Mouse (Mus musculus) thymus, postnatal 36 days (tissue): Measurements from ENCODE around the gene Map3k4.
"Not testable (repeated sequence)": the region's sequence is repeated elsewhere in the genome, so short reads cannot be mapped to it uniquely, and the experiment has no call there.

Source experiments
- DNase-seq, 2 experiments: peaks; one replicate each; pipeline ENCODE4 v3.0.0; 2022; ENCODE audit warnings: mixed read lengths in 2 of 2

Gene Map3k4

GRCm38 (mm10) chr17:12304658-12305057 lies 13.9 kb downstream of the Map3k4 start:
- no peak for DNase-seq

DNA sequence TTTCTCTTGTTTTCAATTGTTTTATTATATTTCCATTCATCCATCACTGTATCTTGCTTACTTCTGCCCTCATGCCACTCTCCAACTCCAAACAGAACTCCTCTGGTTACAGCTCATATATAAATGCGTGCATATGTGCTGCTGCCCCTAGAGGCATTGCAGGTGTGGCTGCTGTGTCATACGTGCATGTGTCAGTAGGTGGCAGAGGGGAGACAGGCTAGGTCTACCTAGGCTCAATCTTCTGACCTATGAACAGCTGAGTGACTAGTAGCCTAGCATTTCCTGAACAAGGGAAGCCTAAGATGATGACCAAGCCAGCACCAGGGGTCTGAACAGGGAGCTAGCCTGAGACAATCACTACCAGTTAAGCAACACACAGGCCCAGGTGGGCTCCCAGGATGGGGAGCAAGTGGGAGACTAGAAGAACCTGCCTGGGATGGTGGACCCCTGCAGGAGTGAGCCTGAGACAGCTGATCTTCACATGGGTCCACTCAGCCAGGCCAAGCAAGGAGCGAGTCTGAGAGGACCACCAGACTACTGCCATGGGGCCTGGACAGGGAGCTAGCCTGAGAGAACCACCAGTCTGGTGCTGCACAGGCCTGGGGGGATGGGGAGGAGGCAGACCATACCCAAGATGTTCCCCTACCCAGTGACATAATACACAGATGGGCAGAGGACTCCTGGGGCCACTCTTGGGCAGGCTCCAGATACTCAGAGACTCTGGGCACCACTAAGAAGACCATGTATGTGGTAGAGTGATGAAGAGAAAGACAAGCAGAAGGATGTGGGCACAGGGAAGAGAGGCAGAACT lies 17.5 kb downstream of the Map3k4 start:
- DNase-seq = peak; percentile 79

- DNase-seq = no peak
Observed at GRCm38 (mm10) chr17:12300127-12300675, 18.4 kb downstream of the Map3k4 start.

DNA sequence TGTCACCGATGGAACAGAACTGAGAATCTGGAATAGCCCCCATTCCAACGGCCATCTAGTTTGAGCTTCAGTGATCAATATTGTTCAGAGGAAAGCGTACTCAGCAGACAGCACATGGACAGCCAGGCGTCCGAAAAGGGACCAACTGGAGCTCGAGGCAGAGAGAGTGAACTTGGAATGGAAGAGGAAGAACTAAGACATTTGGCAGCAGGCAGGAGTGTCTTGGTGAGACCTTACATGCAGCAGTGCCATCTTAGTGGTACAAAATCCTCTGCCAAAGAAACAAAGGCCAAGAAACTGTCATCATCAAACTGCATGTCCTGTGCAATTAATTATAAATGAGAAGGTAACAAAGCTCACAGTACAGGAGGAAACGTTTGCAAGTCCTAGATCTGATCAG lies 19.2 kb downstream of the Map3k4 start:
- DNase-seq = no peak

DNA sequence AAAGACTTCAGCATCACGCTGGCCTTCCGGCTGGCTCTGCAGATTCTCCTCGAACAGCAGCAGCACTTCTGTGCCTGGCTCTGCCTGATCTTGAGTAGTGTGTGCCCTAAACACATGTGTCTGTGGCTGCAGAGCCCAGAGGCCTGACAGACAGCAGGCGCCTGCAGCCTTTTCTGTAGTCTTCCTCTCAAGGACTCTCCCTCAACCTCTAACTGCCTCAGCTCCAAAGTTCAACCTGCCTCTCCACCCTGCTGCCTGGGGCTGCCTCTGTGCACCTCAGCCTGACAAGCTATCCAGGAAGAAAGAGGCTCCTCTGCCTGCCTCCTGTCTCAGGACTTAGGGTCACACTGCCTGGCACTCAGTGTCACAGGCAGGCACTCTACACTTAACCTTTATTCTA lies 20.6 kb downstream of the Map3k4 start:
- DNase-seq = no peak

DNA sequence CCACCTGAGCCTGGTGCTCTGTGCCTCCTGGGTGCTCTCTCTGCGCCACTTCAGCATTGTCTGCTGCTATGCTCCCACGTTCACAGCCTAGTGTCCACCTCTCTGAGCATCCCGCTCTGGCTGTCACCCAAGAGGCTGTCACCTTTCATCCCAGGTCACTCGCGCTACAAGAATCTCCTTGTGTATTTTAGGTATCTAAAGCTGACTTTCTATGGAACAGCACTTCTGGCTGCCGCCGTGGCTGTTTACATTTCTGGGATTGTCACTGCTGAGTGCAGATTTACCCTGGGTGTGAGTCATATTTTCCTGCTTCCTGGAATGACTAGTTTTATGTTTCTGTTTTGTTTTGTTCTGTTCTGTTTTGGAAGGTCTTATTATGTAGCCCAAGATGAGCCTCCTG lies 21.3 kb downstream of the Map3k4 start:
- no peak for DNase-seq

GRCm38 (mm10) chr17:12295926-12296325 lies 22.7 kb downstream of the Map3k4 start:
- DNase-seq = not testable (repeated sequence)

- DNase-seq = no peak
Observed at GRCm38 (mm10) chr17:12294424-12294823, 24.2 kb downstream of the Map3k4 start.

GRCm38 (mm10) chr17:12293571-12293970 lies 25.0 kb downstream of the Map3k4 start:
- DNase-seq = no peak

DNA sequence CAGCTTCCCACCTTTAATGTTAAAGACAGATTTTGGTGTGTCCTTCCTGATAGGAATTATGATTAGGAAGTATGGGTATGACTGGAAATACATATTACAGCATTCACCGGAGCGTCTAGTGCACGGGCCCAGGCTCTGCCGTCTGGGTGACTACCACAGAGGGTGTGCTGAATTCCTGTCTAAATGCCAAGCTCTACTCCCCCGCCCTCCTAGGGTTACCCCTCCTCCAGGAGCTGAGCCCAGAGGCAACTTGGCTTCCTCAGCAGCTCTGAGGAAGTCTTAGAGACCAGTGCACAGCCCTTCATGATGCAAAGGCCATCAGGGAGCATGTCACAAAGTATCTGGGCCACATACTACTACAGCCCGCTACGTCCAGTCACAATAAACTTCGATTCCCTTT lies 25.7 kb downstream of the Map3k4 start:
- DNase-seq = no peak

- DNase-seq = no peak
Observed at GRCm38 (mm10) chr17:12292356-12292755, 26.2 kb downstream of the Map3k4 start.

- no peak for DNase-seq
Observed at GRCm38 (mm10) chr17:12291151-12291550, 27.4 kb downstream of the Map3k4 start.

- DNase-seq = no peak
Observed at GRCm38 (mm10) chr17:12290735-12291134, 27.9 kb downstream of the Map3k4 start.

DNA sequence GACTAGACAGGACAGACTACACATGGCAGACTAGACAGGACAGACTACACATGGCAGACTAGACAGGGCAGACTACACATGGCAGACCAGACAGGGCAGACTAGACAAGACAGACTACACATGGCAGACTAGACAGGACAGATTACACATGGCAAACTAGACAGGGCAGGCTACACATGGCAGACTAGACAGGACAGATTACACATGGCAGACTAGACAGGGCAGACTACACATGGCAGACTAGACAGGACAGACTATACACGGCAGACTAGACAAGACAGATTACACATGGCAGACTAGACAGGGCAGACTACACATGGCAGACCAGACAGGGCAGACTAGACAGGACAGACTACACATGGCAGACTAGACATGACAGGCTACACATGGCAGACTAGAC lies 28.8 kb downstream of the Map3k4 start:
- not testable (repeated sequence) for DNase-seq

GRCm38 (mm10) chr17:12288871-12289270 lies 29.7 kb downstream of the Map3k4 start:
- no peak for DNase-seq

DNA sequence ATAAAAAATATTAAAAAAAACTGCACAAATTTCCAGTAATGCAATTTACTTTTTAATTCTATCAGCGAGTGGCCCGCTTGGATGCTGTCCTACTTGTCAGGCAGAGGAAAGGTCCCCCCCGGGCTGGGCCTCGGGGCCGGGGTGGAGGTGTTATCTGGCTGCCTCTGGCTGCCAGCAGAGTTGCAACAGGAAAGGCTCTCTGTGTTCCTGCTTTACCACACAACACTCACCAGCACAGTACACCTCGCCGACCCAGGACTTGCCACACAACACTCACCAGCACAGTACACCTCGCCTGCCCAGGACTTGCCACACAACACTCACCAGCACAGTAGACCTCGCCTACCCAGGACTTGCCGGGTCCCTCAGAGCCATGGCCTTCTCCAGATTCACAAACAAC lies 38.8 kb downstream of the Map3k4 start:
- DNase-seq = no peak

- no peak for DNase-seq
Observed at GRCm38 (mm10) chr17:12278073-12278472, 40.5 kb downstream of the Map3k4 start.

GRCm38 (mm10) chr17:12277297-12277696 lies 41.3 kb downstream of the Map3k4 start:
- DNase-seq = no peak

GRCm38 (mm10) chr17:12276496-12277200 lies 41.9 kb downstream of the Map3k4 start:
- no peak for DNase-seq

- DNase-seq = no peak
Observed at GRCm38 (mm10) chr17:12275756-12276155, 42.8 kb downstream of the Map3k4 start.

GRCm38 (mm10) chr17:12273032-12273431 lies 45.6 kb downstream of the Map3k4 start:
- no peak for DNase-seq

- DNase-seq = no peak
Observed at GRCm38 (mm10) chr17:12271805-12272204, 46.8 kb downstream of the Map3k4 start.

GRCm38 (mm10) chr17:12268538-12268937 lies 50.1 kb downstream of the Map3k4 start:
- no peak for DNase-seq

- DNase-seq = no peak
Observed at GRCm38 (mm10) chr17:12268091-12268490, 50.5 kb downstream of the Map3k4 start.
